Mouse (Mus musculus) hindbrain, embryonic 10.5 days (tissue): Measurements from ENCODE around the gene Tmem123. TPM values are rescaled to one million over a fixed set of nuclear protein-coding genes. Genes with fewer than 3 reads are reported as not detected.

Source experiments
- DNase-seq: peaks from one replicate; pipeline ENCODE4 v3.0.0-alpha.2; 2017; ENCODE audit warnings: low spot score
- H3K27ac ChIP-seq: fragments of 300-500 bp; sonication (generic); 2 replicates; pipeline ENCODE4 v1.5.1; 2016; ENCODE audit warnings: mild to moderate bottlenecking, moderate library complexity
- H3K27me3 ChIP-seq: fragments of 300-500 bp; sonication (generic); 2 replicates; pipeline ENCODE4 v1.6.1; 2016; ENCODE audit warnings: mild to moderate bottlenecking; ENCODE audit not compliant: poor library complexity, insufficient read depth, severe bottlenecking
- H3K36me3 ChIP-seq: fragments of 300-500 bp; sonication (generic); 2 replicates; pipeline ENCODE4 v1.6.1; 2016; ENCODE audit warnings: mild to moderate bottlenecking, moderate library complexity
- H3K4me1 ChIP-seq: fragments of 300-500 bp; sonication (generic); replicated peaks from 2 replicates; pipeline ENCODE4 v1.6.1; 2016; ENCODE audit warnings: mild to moderate bottlenecking
- H3K4me3 ChIP-seq: fragments of 300-500 bp; sonication (generic); 2 replicates; pipeline ENCODE4 v1.5.1; 2016; ENCODE audit warnings: mild to moderate bottlenecking, moderate library complexity
- H3K9me3 ChIP-seq: fragments of 300-500 bp; sonication (generic); 2 replicates; pipeline ENCODE4 v1.6.1; 2016; ENCODE audit warnings: mild to moderate bottlenecking, moderate library complexity
- WGBS: fragments of 180-500 bp; shearing (Covaris S2); methylation state at CpG from one replicate; pipeline ENCODE4 v1.1.7; 2016; 5-methylcytosine and 5-hydroxymethylcytosine counted together
- polyA plus RNA-seq: library from polyadenylated mRNA; unstranded; fragments of >200 nt; fragmentation: Nextera tagmentation; extraction: Ambion mirVana; gene quantifications from 2 replicates; pipeline ENCODE4 v1.2.1, GENCODE M21; 2016

Gene Tmem123
- polyA plus RNA-seq, 1 experiment from 2014 or later, result 110 TPM

DNA sequence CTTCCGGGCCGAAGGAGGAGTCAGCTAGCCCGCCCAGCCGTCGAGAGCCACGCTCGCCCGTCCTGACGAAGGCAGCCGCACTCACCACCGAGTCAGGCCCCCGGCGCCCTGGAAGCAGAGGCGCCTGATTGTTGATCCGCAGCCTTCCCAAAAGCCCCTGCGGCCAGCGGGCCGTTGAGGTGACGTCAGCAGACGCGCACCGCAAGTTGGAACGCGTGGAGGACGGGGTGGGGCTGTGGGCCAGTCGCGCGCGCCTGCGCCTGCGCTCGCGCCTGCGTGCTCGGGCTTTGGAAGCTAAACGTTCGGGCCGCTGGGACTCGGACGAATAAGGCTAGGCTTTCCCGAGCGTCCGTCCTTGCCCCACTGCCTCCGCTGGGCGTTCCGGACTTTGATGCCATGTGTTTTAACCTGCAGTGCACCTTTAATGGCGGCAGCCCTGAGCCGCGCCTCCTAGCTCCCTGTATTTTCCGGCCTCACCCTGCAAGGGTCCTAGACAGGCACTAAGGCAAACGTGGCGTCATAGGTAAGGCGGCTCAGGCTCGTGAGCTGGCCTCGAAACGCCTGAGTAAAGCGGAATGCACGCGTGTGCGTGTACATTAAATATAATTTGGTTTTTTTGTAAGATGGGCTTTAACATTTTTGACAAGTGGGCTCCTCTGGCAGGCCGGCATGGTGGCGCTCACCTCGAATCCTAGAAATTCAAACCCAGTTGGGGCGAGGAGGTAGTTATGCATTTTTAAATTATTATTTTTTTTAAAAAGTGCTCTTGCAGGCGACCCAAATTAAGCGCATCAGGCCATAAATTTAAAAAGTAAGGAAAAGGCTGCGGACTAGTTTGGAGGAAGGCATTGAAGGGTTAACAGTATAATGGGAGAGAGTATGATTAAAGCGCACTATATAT is 73.3 kb downstream of the Tmem123 start, which contains the start of gene Birc2:
TSS of gene Birc2 (minus strand) at position 160 of the 901 bp plus-strand sequence.
- Histone ChIP-seq H3K9me3 (no peaks in the 10 kb centered on the region), H3K4me3 (peak within 1 kb of the TSS; percentile 71), H3K36me3 (peaks cover 25% of the 10 kb centered on the region), H3K4me1 (peaks cover 22% of the 10 kb centered on the region), H3K27ac (peak within 1 kb of the TSS; percentile 98), H3K27me3 (no peaks in the 10 kb centered on the region)
- DNase-seq, result peak; percentile 98
- WGBS, result under 1% methylated on average over 68 of the region's 68 CpGs

- Histone ChIP-seq H3K4me3 (peak overlapping the region; percentile 71), H3K27me3 (no peaks in the 10 kb centered on the region), H3K36me3 (peaks cover 19% of the 10 kb centered on the region), H3K9me3 (no peaks in the 10 kb centered on the region), H3K4me1 (peaks cover 16% of the 10 kb centered on the region), H3K27ac (peak overlapping the region; percentile 98)
- DNase-seq, result peak; percentile 54
- 26% methylated on average over 14 of the region's 14 CpGs for whole genome bisulfite sequencing
Measured at GRCm38 (mm10) chr9:7837806-7838440, 74.1 kb downstream of the Tmem123 start.

DNA sequence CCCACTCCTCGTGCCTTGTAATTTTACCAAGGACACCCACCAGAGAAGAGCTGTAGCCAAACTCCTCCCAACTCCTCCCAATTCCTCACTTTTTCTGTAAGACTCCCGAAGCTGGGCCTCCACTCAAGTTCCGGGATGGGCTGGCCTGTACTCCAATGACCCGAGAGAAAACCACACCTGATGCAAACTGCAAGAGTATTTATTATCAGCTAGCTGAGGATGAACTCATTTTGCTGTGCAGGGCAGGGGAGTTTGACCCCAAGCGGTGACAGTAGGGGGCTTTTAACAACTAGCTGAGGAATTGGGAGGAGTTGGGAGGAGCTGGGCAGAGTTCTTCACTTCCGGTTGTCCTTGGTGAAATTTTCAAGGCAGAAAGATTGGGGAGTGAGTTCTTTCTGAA is 77.4 kb downstream of the Tmem123 start:
- DNase-seq, result no peak
- no peak overlapping the region for H3K4me3 ChIP-seq
- no peak overlapping the region for H3K27ac ChIP-seq
- H3K36me3 ChIP-seq, result no peaks in the 10 kb centered on the region
- H3K4me1 ChIP-seq, result peaks cover 5% of the 10 kb centered on the region; the same call in 1 of the 2 replicates
- H3K9me3 ChIP-seq, result no peaks in the 10 kb centered on the region
- 75% methylated on average over 6 of the region's 6 CpGs for WGBS
- no peaks in the 10 kb centered on the region for H3K27me3 ChIP-seq

Other genes starting within 250 kb of the Tmem123 start
- 0.07 TPM in 1 of 2 replicates, not detected in the other for gene Mmp8, start 205.6 kb upstream of the Tmem123 start, polyA plus RNA-seq
- not detected in 2 replicates for gene Mmp27, start 192.6 kb upstream of the Tmem123 start, polyA plus RNA-seq
- not detected in 2 replicates for gene Mmp20, start 135.8 kb upstream of the Tmem123 start, polyA plus RNA-seq
- gene Mmp7, start 72.0 kb upstream of the Tmem123 start, polyA plus RNA-seq, result not detected in 2 replicates
- gene Birc2, start 73.0 kb downstream of the Tmem123 start, polyA plus RNA-seq, result 26.6 and 34.6 TPM in 2 replicates
- gene Birc3, start 109.1 kb downstream of the Tmem123 start, polyA plus RNA-seq, result 3.3 and 3.8 TPM in 2 replicates
- 31.3 and 32.4 TPM in 2 replicates for gene Yap1, start 240.6 kb downstream of the Tmem123 start, polyA plus RNA-seq